Mouse (Mus musculus): ENCODE data around the gene Gm49405. TPM values are rescaled to one million over a fixed set of nuclear protein-coding genes. Genes with fewer than 3 reads are reported as not detected.
"Not testable (repeated sequence)": the region's sequence is repeated elsewhere in the genome, so short reads cannot be mapped to it uniquely, and the experiment has no call there.

Gene Gm49405
- polyA plus RNA-seq, 1 experiment from 2014 or later = 3.1 TPM

DNA sequence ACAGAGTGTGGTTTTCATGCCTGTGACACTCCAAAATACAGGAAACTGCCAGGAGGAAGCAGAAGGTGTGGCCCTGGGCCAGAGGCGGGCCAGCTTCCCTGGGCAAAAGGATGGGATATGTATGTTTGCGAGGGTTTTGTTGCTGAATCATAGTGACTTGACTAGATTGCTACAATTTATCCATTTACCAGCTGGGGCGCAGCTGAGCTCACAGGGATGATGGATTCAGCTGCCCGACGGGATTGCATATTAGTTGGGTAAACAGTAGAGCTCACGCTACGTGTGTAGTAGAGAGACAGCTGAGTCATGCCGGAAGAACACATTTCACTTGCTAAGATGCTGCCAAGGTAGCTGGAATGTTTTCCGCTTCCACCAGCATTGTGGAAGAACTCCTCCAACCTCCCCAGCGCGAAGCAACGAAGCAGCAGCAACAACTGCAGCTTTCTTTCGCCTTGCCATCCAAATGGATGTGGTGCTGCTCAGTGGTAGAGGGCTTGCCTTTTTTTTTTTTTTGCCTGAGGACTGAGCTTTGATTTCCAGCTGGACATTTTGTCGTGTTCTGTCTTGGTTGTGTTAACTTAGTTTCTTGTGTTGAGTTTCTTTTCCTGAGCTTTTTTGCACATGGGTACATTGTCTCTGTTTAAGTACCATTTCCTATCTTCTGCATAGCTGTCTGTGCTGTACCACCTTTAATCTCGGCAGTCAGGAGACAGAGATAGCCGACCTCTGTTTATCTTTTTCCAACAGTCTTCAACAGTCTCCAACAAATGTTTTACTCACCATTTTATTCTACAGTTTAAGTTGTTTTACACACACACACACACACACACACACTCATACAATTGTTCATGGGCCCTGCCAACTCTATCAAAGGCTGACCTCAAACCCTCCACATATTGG lies 45.8 kb downstream of the Gm49405 start, which contains the start of gene Gstp2:
Gene Gstp2, minus strand, starts transcription at position 58 of the 900 bp plus-strand sequence.
- POLR2A ChIA-PET = interaction anchor here (0.5 to 3.4 kb wide), 5 partner anchors 8 to 27 kb away, joined by 3 to 21 read pairs (median 4); partner anchors contain the start of gene Gstp1
- peak; percentile 71 for TF ChIP-seq CTCF (IDR thresholded peaks at IDR 0.05)
- peak; percentile 81 for ATAC-seq
- CTCF ChIA-PET = interaction anchor here (0.8 to 6.9 kb wide), 11 partner anchors 11 to 100 kb away, joined by 3 to 74 read pairs (median 3); partner anchors contain the start of gene Ndufv1
- peak; percentile 64 for DNase-seq (ENCODE audit: low read depth, low spot score)
- in situ Hi-C loops (cut with MboI; ENCODE audit: low pct_unique_long_range_greater_than_20kb) = no loop called here
- H3K27me3 ChIP-seq = no peaks in the 10 kb centered on the region

DNA sequence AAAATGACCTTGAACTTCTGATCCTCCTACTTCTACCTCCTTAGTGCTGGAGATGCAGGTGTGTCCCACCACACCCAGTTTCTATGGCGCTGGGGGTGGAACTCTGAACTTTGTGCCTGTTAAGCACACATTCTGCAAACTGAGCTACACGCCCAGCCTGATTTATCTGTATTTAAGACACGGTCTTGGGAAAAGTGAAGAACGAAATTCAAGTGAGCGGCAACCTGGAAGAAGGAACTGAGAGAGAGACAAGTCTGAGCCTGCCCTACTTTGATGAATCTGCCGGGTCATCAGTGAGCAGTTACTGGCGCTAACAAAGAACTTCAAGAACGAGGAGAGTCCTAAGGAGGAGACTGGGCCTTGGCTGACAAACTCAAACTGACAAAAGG lies 46.4 kb downstream of the Gm49405 start:
- TF ChIP-seq CTCF (IDR thresholded peaks at IDR 0.05) = no peak
- ATAC-seq (no peak), DNase-seq (ENCODE audit: low read depth, low spot score) (no peak)
- no peaks in the 10 kb centered on the region for H3K27me3 ChIP-seq
- in situ Hi-C loops (cut with MboI; ENCODE audit: low pct_unique_long_range_greater_than_20kb) = no loop called here
- CTCF ChIA-PET = interaction anchor here (0.7 to 6.9 kb wide), 12 partner anchors 11 to 101 kb away, joined by 3 to 74 read pairs (median 4); partner anchors contain the start of gene Ndufv1
- POLR2A ChIA-PET = interaction anchor here (0.5 to 3.4 kb wide), 6 partner anchors 9 to 28 kb away, joined by 3 to 21 read pairs (median 4); partner anchors contain the start of gene Gstp1

DNA sequence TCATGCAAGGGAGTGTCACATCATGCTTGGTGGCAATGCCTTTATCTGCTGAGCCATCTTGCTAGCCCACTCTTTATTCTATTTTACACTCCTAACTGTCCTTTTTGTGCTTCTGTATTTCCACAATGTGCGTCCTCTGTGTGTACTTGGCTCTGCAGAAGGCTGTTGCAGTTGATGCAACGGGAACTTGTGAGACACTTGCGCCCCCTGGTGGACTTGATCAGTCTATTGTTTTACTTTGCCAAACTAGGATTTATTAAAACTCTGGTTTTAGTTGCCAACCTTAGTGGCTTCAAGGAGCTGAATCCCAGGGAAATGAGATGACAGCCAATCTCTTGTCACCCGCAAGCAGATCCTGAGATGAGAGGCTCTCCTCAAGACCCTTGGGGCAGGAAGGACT lies 47.4 kb downstream of the Gm49405 start:
- in situ Hi-C loops (cut with MboI; ENCODE audit: low pct_unique_long_range_greater_than_20kb) = no loop called here
- POLR2A ChIA-PET = interaction anchor here (1.2 to 3.4 kb wide), 3 partner anchors 9 to 29 kb away, joined by 3 to 21 read pairs (median 4); no protein-coding TSS in a partner anchor
- no peaks in the 10 kb centered on the region for H3K27me3 ChIP-seq
- CTCF ChIA-PET = interaction anchor here (0.7 to 6.9 kb wide), 18 partner anchors 10 to 101 kb away, joined by 3 to 74 read pairs (median 4); partner anchors contain the start of genes Gstp1 and Ndufv1
- ATAC-seq (no peak), DNase-seq (ENCODE audit: low read depth, low spot score) (no peak)
- peak; percentile 82 for TF ChIP-seq CTCF (IDR thresholded peaks at IDR 0.05)

DNA sequence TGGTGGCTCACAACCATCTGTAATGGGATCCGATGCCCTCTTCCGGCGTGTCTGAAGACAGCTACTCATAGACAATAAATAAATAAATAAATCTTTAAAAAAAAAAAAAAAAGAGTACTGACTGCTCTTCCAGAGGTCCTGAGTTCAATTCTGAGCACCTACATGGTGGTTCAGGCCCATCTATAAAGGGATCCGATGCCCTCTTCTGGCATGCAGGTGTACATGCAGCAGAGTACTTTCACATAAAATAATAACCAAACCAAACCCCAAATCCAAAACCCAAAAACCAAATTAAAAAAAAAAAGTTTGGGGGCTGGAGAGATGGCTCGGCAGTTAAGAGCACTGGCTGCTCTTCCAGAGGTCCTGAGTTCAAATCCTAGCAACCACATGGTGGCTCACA lies 48.6 kb downstream of the Gm49405 start:
- H3K27me3 ChIP-seq; ATAC-seq; in situ Hi-C loops (cut with MboI; ENCODE audit: low pct_unique_long_range_greater_than_20kb); DNase-seq (ENCODE audit: low read depth, low spot score): not testable (repeated sequence)
- POLR2A ChIA-PET = interaction anchor here (0.6 kb wide), 1 partner anchor 101 kb away, joined by 3 read pairs; no protein-coding TSS in a partner anchor
- peak; percentile 56 for TF ChIP-seq CTCF (IDR thresholded peaks at IDR 0.05)
- CTCF ChIA-PET = interaction anchor here (1.2 to 6.9 kb wide), 5 partner anchors 18 to 102 kb away, joined by 3 to 74 read pairs (median 16); partner anchors contain the start of gene Ndufv1

DNA sequence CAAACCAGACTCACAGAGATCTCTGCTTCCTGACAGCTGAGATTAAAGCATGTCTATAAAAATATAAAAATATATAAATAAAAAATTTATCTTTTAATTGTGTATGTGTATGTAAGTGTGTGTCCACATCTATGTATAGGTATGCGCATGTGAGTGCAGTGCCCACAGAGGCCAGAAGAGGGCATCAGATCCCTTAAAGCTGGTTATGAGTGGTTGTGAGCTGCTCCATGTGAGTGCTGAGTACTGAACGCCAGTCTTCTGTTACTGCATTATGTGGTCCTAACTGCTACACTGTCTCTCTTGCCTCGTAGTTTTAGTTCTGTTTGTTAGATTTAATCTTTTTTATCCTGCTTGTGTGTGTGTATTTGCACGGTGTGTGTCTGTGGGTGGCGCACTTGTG lies 50.6 kb downstream of the Gm49405 start:
- DNase-seq (ENCODE audit: low read depth, low spot score) = no peak
- POLR2A ChIA-PET = no interaction called here
- ATAC-seq = no peak

DNA sequence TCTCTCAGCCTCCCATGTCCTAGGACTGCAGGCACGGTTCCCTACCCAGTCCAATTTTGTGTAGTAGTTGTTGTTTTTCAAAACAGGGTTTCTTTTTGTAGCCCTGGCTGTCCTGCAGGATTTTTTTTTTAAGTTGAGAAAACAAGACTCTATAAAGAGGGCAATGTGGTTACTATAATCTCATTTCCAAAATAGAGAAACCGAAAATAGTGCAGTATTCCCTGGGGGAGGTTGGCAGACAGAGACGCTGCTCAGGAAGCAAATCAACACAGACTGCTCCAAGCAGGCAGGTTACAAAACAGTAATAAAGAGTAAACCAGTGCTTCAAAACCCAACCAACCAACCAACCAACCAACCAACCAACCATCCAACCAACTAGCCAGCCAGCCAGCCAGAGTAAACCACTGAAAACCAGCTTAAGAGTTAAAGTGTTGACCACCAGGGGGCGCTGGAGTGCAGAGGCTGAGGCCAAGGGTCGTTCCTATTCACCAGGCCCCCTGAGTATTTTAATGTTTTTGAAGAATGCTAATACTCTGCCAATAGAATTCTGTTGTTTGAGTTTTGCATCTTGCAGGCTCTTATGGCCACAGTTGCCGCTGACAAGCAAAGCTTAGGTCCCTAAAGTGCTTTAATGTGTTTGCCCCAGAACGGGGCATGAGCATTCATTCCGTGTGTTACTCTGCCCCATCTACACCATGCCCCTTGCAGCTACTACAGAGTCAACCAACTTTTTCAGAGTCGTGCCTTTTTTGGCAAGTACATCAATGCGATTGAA lies 51.5 kb downstream of the Gm49405 start:
- in situ Hi-C loops (cut with MboI; ENCODE audit: low pct_unique_long_range_greater_than_20kb) = loop anchor here (5.0 kb wide), 2 partner anchors 35 kb away; no protein-coding TSS in a partner anchor
- no peak for ATAC-seq
- peak; percentile 87 for TF ChIP-seq CTCF (IDR thresholded peaks at IDR 0.05)
- DNase-seq (ENCODE audit: low read depth, low spot score) = no peak
- CTCF ChIA-PET = interaction anchor here (0.8 to 2.0 kb wide), 18 partner anchors 9 to 176 kb away, joined by 3 to 31 read pairs (median 3); partner anchors contain the start of genes Cabp2, Cdk2ap2 and Gstp1
- POLR2A ChIA-PET = interaction anchor here (0.5 to 0.8 kb wide), 2 partner anchors 47 to 161 kb away, joined by 3 read pairs; no protein-coding TSS in a partner anchor
- H3K27me3 ChIP-seq = no peaks in the 10 kb centered on the region

More for the DNA sequence above, 50.6 kb downstream of the Gm49405 start:
- no peaks in the 10 kb centered on the region for H3K27me3 ChIP-seq
- in situ Hi-C loops (cut with MboI; ENCODE audit: low pct_unique_long_range_greater_than_20kb) = loop anchor here (5.0 kb wide), 2 partner anchors 34 to 36 kb away; no protein-coding TSS in a partner anchor
- peak; percentile 33 for TF ChIP-seq CTCF (IDR thresholded peaks at IDR 0.05)
- CTCF ChIA-PET = interaction anchor here (1.0 to 6.9 kb wide), 4 partner anchors 17 to 38 kb away, joined by 3 to 74 read pairs (median 8); partner anchors contain the start of genes Cabp2 and Ndufv1

DNA sequence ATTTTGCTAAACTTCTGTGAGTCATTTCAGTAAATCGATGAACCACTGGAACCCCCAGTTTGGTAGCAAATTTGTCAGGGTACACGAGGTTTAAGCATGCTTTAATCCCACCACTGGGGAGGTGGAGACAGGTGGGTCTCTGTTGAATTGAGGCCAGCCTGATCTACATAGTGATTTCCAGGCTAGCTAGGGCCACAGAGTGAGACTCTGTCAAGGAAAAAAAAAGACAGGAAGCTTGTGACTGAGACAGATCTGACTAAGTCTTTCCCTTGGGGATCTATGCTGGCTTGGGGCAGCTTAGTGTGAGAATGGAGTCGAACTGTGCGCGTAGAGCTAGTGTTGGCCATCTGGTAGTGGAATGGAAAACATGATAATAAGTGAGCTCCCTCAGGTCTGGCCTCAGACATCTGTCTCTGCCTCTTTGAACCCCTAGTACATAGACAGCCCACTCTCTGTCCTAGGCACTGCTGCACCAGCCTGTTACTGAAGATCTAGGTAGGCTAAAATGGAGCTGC lies 52.1 kb downstream of the Gm49405 start:
- no peak for DNase-seq (ENCODE audit: low read depth, low spot score)
- in situ Hi-C loops (cut with MboI; ENCODE audit: low pct_unique_long_range_greater_than_20kb) = loop anchor here (5.0 kb wide), 2 partner anchors 35 kb away; no protein-coding TSS in a partner anchor
- no peak for TF ChIP-seq CTCF (IDR thresholded peaks at IDR 0.05)
- no peak for ATAC-seq
- H3K27me3 ChIP-seq = no peaks in the 10 kb centered on the region
- CTCF ChIA-PET = interaction anchor here (0.8 to 2.0 kb wide), 18 partner anchors 8 to 176 kb away, joined by 3 to 31 read pairs (median 4); partner anchors contain the start of genes Cabp2, Cdk2ap2, Gstp1 and Ndufv1
- POLR2A ChIA-PET = interaction anchor here (0.5 to 0.8 kb wide), 2 partner anchors 46 to 162 kb away, joined by 3 read pairs; no protein-coding TSS in a partner anchor

DNA sequence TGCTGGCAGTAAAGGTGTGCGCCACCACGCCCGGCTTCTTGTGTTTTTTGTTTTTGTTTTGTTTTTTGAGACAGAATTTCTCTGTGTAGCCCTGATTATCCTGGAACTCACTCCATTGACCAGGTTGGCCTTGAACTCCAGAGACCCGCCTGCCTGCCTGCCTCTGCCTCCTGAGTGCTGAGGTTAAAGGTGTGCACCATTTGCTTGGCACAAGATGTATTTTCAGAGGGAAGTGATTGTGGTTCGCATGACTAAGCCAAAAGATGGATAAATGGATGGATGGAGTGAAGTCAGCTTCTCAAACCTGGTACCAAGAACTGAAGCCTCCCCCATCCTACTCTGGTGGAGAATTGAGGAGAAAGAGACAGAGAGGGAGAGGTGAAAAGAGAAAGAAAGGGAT lies 54.2 kb downstream of the Gm49405 start:
- ATAC-seq = no peak
- no peak for TF ChIP-seq CTCF (IDR thresholded peaks at IDR 0.05)
- DNase-seq (ENCODE audit: low read depth, low spot score) = no peak
- ChIA-PET POLR2A (no interaction called here), CTCF (interaction anchor here (2.0 to 3.3 kb wide), 2 partner anchors 30 to 35 kb away, joined by 7 to 12 read pairs; no protein-coding TSS in a partner anchor)
- in situ Hi-C loops (cut with MboI; ENCODE audit: low pct_unique_long_range_greater_than_20kb) = loop anchor here (5.0 kb wide), 2 partner anchors 33 to 37 kb away; no protein-coding TSS in a partner anchor
- no peaks in the 10 kb centered on the region for H3K27me3 ChIP-seq

Other genes with a start within 250 kb of the Gm49405 start
- 35.0 TPM for gene Kmt5b, start 233.2 kb upstream of the Gm49405 start, polyA plus RNA-seq (2021)
- 169 TPM for gene Chka, start 148.9 kb upstream of the Gm49405 start, polyA plus RNA-seq (2021)
- gene Tcirg1, start 93.5 kb upstream of the Gm49405 start, polyA plus RNA-seq (2021) = 80.3 TPM
- gene Ndufs8, start 87.9 kb upstream of the Gm49405 start, polyA plus RNA-seq (2021) = 232 TPM
- gene Aldh3b1, start 70.8 kb upstream of the Gm49405 start, polyA plus RNA-seq (2021) = 22.2 TPM
- not detected for gene Unc93b1, start 65.4 kb upstream of the Gm49405 start, polyA plus RNA-seq (2021)
- 0.17 TPM for gene Aldh3b3, start 42.0 kb upstream of the Gm49405 start, polyA plus RNA-seq (2021)
- 0.05 TPM for gene Aldh3b2, start 28.3 kb upstream of the Gm49405 start, polyA plus RNA-seq (2021)
- gene Acy3, start 14.1 kb upstream of the Gm49405 start, polyA plus RNA-seq (2021) = 3.9 TPM
- gene Tbx10, start 7.9 kb upstream of the Gm49405 start, polyA plus RNA-seq (2021) = 0.03 TPM
- 35.1 TPM for gene Nudt8, start within 50 bp of the Gm49405 start, polyA plus RNA-seq (2021)
- 7.1 TPM for gene Doc2g, start 2.7 kb downstream of the Gm49405 start, polyA plus RNA-seq (2021)
- 231 TPM for gene Ndufv1, start 12.2 kb downstream of the Gm49405 start, polyA plus RNA-seq (2021)
- gene Gstp1, start 37.4 kb downstream of the Gm49405 start, polyA plus RNA-seq (2021) = 1,288 TPM
- 379 TPM for gene Gstp2, start 45.4 kb downstream of the Gm49405 start, polyA plus RNA-seq (2021)
- not detected for gene Gstp3, start 58.9 kb downstream of the Gm49405 start, polyA plus RNA-seq (2021)
- not detected for gene Cabp2, start 81.0 kb downstream of the Gm49405 start, polyA plus RNA-seq (2021)
- gene Cdk2ap2, start 96.6 kb downstream of the Gm49405 start, polyA plus RNA-seq (2021) = 93.8 TPM
- gene Pitpnm1, start 99.4 kb downstream of the Gm49405 start, polyA plus RNA-seq (2021) = 109 TPM
- gene Aip, start 125.2 kb downstream of the Gm49405 start, polyA plus RNA-seq (2021) = 149 TPM
- gene Gpr152, start 139.2 kb downstream of the Gm49405 start, polyA plus RNA-seq (2021) = not detected
- gene Cabp4, start 143.4 kb downstream of the Gm49405 start, polyA plus RNA-seq (2021) = 0.17 TPM
- gene Coro1b, start 148.0 kb downstream of the Gm49405 start, polyA plus RNA-seq (2021) = 321 TPM
- gene Ptprcap, start 153.0 kb downstream of the Gm49405 start, polyA plus RNA-seq (2021) = 0.62 TPM
- 43.0 TPM for gene Rps6kb2, start 162.7 kb downstream of the Gm49405 start, polyA plus RNA-seq (2021)
- gene Carns1, start 174.9 kb downstream of the Gm49405 start, polyA plus RNA-seq (2021) = 13.7 TPM
- gene Tbc1d10c, start 190.7 kb downstream of the Gm49405 start, polyA plus RNA-seq (2021) = 1.9 TPM
- 674 TPM for gene Ppp1ca, start 191.4 kb downstream of the Gm49405 start, polyA plus RNA-seq (2021)
- 33.9 TPM for gene Rad9a, start 201.0 kb downstream of the Gm49405 start, polyA plus RNA-seq (2021)
- gene Clcf1, start 213.6 kb downstream of the Gm49405 start, polyA plus RNA-seq (2021) = 122 TPM
- gene AC109138.7, start 213.7 kb downstream of the Gm49405 start, polyA plus RNA-seq (2021) = 0.62 TPM
- 49.5 TPM for gene Pold4, start 231.3 kb downstream of the Gm49405 start, polyA plus RNA-seq (2021)